Mouse (Mus musculus) kidney, embryonic 14.5 days (tissue): ENCODE measurements around the gene Stard13. TPM values are rescaled to one million over a fixed set of nuclear protein-coding genes. Genes with fewer than 3 reads are reported as not detected.

Source experiments
- ATAC-seq: fragments of 200-750 bp; cut with Nextera tagmentation; 2 replicates; pipeline ENCODE4 v1.8.0; 2017; ENCODE audit warnings: moderate number of reproducible peaks, mild to moderate bottlenecking, moderate TSS enrichment, moderate library complexity; ENCODE audit not compliant: low FRiP score, low TSS enrichment
- H3K27ac ChIP-seq: fragments of 300-500 bp; sonication (generic); 2 replicates; pipeline ENCODE4 v1.5.1; 2014; ENCODE audit warnings: low read depth, mild to moderate bottlenecking, low read length, moderate library complexity, mixed read lengths
- H3K27me3 ChIP-seq: fragments of 300-500 bp; sonication (generic); 2 replicates; pipeline ENCODE4 v1.6.1; 2014; ENCODE audit warnings: mild to moderate bottlenecking, low read length; ENCODE audit not compliant: control insufficient read depth, insufficient read depth
- H3K36me3 ChIP-seq: fragments of 300-500 bp; sonication (generic); 2 replicates; pipeline ENCODE4 v1.6.1; 2014; ENCODE audit warnings: low read length, mixed read lengths; ENCODE audit not compliant: control insufficient read depth, insufficient read depth
- H3K4me1 ChIP-seq: fragments of 300-500 bp; sonication (generic); 2 replicates; pipeline ENCODE4 v1.6.1; 2014; ENCODE audit warnings: low read length, mixed read lengths; ENCODE audit not compliant: control insufficient read depth, insufficient read depth
- H3K4me2 ChIP-seq: fragments of 300-500 bp; sonication (generic); replicated peaks from 2 replicates; pipeline ENCODE4 v1.6.1; 2014; ENCODE audit warnings: low read depth, mild to moderate bottlenecking, low read length
- H3K4me3 ChIP-seq: fragments of 300-500 bp; sonication (generic); 2 replicates; pipeline ENCODE4 v1.5.1; 2014; ENCODE audit warnings: mild to moderate bottlenecking, low read length
- H3K9ac ChIP-seq: fragments of 300-500 bp; sonication (generic); 2 replicates; pipeline ENCODE4 v1.6.1; 2014; ENCODE audit warnings: low read depth, mild to moderate bottlenecking, low read length, moderate library complexity
- H3K9me3 ChIP-seq: fragments of 300-500 bp; sonication (generic); 2 replicates; pipeline ENCODE4 v1.6.1; 2016; ENCODE audit warnings: low read length; ENCODE audit not compliant: control insufficient read depth
- WGBS: fragments of 180-500 bp; shearing (Covaris S2); extraction: QIAGEN DNeasy Blood & Tissue Kit; methylation state at CpG from one replicate; pipeline ENCODE4 v1.1.7; 2014; 5-methylcytosine and 5-hydroxymethylcytosine counted together
- polyA plus RNA-seq: library from polyadenylated mRNA; unstranded; fragments of >200 nt; fragmentation: Nextera tagmentation; extraction: Ambion mirVana; gene quantifications from 2 replicates; pipeline ENCODE4 v1.2.1, GENCODE M21; 2014

Stard13 gene
- polyA plus RNA-seq, 1 experiment from 2014 or later = 7.4 TPM

GRCm38 (mm10) chr5:151054100-151054742 is 179.4 kb downstream of the Stard13 start:
- H3K36me3 ChIP-seq = peaks cover 9% of the 10 kb centered on the region; the same call in 1 of the 2 replicates
- peak; percentile 61; the same call in 1 of the 2 replicates for ATAC-seq
- H3K9me3 ChIP-seq = peaks cover 3% of the 10 kb centered on the region; the same call in 1 of the 2 replicates
- H3K27me3 ChIP-seq = no peaks in the 10 kb centered on the region
- H3K4me2 ChIP-seq = no peak overlapping the region
- H3K4me3 ChIP-seq = no peak overlapping the region
- H3K9ac ChIP-seq = no peak overlapping the region
- H3K27ac ChIP-seq = peak overlapping the region; percentile 57; the same call in 1 of the 2 replicates
- H3K4me1 ChIP-seq = peaks cover 15% of the 10 kb centered on the region
- WGBS = 25% methylated on average over 7 of the region's 7 CpGs

DNA sequence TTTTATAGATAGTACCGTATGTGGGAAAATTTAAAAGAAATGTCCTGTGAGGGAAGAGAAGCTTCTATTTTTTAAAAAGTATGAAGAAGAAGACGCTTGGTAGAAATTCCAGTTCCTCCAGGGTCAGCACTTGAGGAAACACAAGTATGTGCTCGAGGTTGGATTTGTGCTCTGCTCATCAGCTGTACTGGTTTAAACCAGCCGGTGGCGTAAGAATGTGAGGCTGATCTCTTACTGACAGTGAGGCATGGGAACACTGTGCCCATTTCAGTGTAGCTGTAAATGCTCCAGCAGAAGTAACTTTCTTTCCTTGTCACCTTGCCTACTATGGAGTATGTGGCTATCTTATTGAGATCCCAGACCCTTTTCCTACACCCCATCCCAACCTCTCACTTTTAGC is 180.4 kb downstream of the Stard13 start:
- Histone ChIP-seq H3K27me3 (no peaks in the 10 kb centered on the region), H3K4me1 (peaks cover 15% of the 10 kb centered on the region), H3K9me3 (peaks cover 3% of the 10 kb centered on the region; the same call in 1 of the 2 replicates), H3K27ac (no peak overlapping the region), H3K36me3 (peaks cover 14% of the 10 kb centered on the region; the same call in 1 of the 2 replicates), H3K4me3 (no peak overlapping the region), H3K4me2 (no peak overlapping the region), H3K9ac (no peak overlapping the region)
- ATAC-seq = no peak
- WGBS = 97% methylated on average over 5 of the region's 5 CpGs

DNA sequence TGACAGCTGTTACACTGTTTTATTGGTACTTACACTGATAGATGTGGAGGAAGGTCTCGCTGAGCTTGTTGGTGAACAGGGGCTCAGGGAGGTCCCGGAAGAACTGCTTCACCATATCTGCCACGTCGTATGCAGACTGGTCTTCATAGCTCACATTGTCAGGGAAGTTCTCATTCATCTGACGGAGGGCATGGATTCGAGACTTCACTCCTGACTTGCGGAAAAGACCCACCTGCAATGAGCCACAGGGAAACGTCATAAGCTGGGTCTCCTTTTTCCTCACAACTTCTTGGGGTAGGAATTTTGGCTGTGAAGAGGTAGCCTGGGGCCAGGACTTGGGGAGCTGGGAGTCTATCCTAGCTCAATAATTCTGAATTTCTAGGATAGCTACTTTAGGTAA is 181.3 kb downstream of the Stard13 start:
- Histone ChIP-seq H3K4me2 (no peak overlapping the region), H3K4me3 (no peak overlapping the region), H3K9ac (no peak overlapping the region), H3K9me3 (peaks cover 3% of the 10 kb centered on the region; the same call in 1 of the 2 replicates), H3K4me1 (peaks cover 12% of the 10 kb centered on the region), H3K27ac (no peak overlapping the region), H3K27me3 (no peaks in the 10 kb centered on the region), H3K36me3 (peaks cover 14% of the 10 kb centered on the region; the same call in 1 of the 2 replicates)
- WGBS = 92% methylated on average over 8 of the region's 8 CpGs
- no peak for ATAC-seq

DNA sequence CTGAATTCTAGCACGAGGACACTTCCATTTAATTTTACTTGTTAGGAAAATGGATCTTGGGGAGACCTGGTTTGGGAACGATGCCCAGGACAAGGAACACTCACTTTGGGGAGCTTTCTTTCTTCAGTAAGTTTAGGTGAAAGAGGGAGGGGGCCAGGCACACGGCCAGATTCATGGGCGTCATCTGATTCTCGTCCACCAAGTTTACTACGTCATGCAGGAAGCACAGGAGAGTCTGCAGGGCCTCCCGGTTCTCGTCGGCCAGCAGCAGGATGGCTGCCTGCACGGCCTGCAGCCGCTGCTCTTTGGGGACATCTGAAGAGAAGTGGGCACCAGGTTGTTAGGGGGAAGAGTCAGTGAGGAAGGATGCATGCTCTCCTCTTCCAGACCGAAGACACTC is 186.1 kb downstream of the Stard13 start:
- Histone ChIP-seq H3K27me3 (no peaks in the 10 kb centered on the region), H3K4me1 (no peaks in the 10 kb centered on the region), H3K4me3 (no peak overlapping the region), H3K27ac (no peak overlapping the region; the same call in 1 of the 2 replicates), H3K9me3 (peaks cover 3% of the 10 kb centered on the region; the same call in 1 of the 2 replicates), H3K4me2 (no peak overlapping the region), H3K9ac (no peak overlapping the region), H3K36me3 (peaks cover 26% of the 10 kb centered on the region)
- 60% methylated on average over 12 of the region's 12 CpGs for WGBS
- no peak for ATAC-seq

- ATAC-seq = no peak
- H3K27ac ChIP-seq = no peak overlapping the region; the same call in 1 of the 2 replicates
- no peaks in the 10 kb centered on the region for H3K4me1 ChIP-seq
- 68% methylated on average over 7 of the region's 7 CpGs for WGBS
- H3K27me3 ChIP-seq = no peaks in the 10 kb centered on the region
- H3K9me3 ChIP-seq = peaks cover under 1% of the 10 kb centered on the region; the same call in 1 of the 2 replicates
- peaks cover 22% of the 10 kb centered on the region for H3K36me3 ChIP-seq
- H3K9ac ChIP-seq = no peak overlapping the region
- no peak overlapping the region for H3K4me2 ChIP-seq
- H3K4me3 ChIP-seq = no peak overlapping the region
Measured at GRCm38 (mm10) chr5:151046917-151047316, 186.7 kb downstream of the Stard13 start.

DNA sequence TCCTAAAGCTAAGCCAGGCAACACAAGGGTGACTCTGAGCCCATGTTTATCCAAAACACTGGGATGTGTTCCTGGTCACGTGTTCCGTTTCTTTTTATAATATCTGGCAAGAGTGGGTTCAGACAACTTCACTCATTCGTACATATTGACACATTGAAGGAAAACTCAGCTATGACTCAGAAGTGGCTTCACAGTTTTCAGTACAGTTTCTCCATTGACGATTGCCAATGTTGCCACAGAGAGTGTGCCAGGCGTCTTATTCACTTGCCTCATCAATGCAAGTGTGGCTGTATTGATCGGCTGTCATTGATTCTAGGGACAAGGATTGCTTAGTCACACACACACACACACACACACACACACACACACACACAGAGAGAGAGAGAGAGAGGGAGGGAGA is 187.5 kb downstream of the Stard13 start:
- Histone ChIP-seq H3K9me3 (no peaks in the 10 kb centered on the region), H3K27me3 (no peaks in the 10 kb centered on the region), H3K9ac (no peak overlapping the region), H3K27ac (no peak overlapping the region), H3K4me2 (no peak overlapping the region), H3K4me1 (no peaks in the 10 kb centered on the region), H3K36me3 (peaks cover 26% of the 10 kb centered on the region), H3K4me3 (no peak overlapping the region)
- ATAC-seq = no peak
- WGBS = 97% methylated on average over 6 of the region's 6 CpGs

DNA sequence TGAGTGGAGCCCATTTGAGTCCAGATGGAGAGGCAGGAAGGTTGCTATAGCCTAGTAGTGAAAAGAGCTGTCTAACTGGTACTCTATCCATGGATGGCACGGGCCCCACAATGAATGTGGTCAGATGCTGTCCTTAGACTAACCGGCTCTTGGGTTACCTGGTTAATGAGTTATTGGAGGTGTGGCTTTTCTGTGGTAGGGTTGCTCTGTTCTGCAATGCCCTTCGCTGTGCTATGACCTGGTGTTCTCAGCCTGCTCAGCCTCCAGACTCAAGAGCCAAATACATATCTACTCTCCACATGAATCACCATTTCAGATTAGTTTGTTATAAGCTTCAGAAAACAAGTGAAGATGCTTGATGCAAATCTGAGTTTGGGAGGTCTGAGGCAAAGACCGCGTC is 190.7 kb downstream of the Stard13 start:
- Histone ChIP-seq H3K36me3 (peaks cover 28% of the 10 kb centered on the region), H3K4me3 (no peak overlapping the region), H3K4me2 (no peak overlapping the region), H3K27ac (no peak overlapping the region), H3K9ac (no peak overlapping the region), H3K27me3 (no peaks in the 10 kb centered on the region), H3K9me3 (no peaks in the 10 kb centered on the region), H3K4me1 (no peaks in the 10 kb centered on the region)
- ATAC-seq = no peak
- WGBS = 88% methylated on average over 5 of the region's 5 CpGs

- no peak overlapping the region for H3K4me3 ChIP-seq
- no peaks in the 10 kb centered on the region for H3K4me1 ChIP-seq
- ATAC-seq = no peak
- H3K4me2 ChIP-seq = no peak overlapping the region
- no peak overlapping the region for H3K9ac ChIP-seq
- no peaks in the 10 kb centered on the region for H3K27me3 ChIP-seq
- peaks cover 15% of the 10 kb centered on the region; the same call in 1 of the 2 replicates for H3K36me3 ChIP-seq
- no peak overlapping the region for H3K27ac ChIP-seq
- H3K9me3 ChIP-seq = no peaks in the 10 kb centered on the region
- WGBS = 91% methylated on average over 7 of the region's 7 CpGs
Measured at GRCm38 (mm10) chr5:151037871-151038270, 195.8 kb downstream of the Stard13 start.

GRCm38 (mm10) chr5:151034715-151035512 is 198.7 kb downstream of the Stard13 start:
- no peak overlapping the region for H3K9ac ChIP-seq
- H3K4me2 ChIP-seq = no peak overlapping the region
- no peak for ATAC-seq
- no peak overlapping the region for H3K4me3 ChIP-seq
- 65% methylated on average over 9 of the region's 9 CpGs for WGBS
- peaks cover 6% of the 10 kb centered on the region; the same call in 1 of the 2 replicates for H3K36me3 ChIP-seq
- no peak overlapping the region for H3K27ac ChIP-seq
- H3K9me3 ChIP-seq = no peaks in the 10 kb centered on the region
- 0 out of 2 replicates have a peak, but pooled peaks cover 2% of the 10 kb centered on the region for H3K4me1 ChIP-seq
- no peaks in the 10 kb centered on the region for H3K27me3 ChIP-seq
